Mouse (Mus musculus) CH12F3 (cell line): Measurements from ENCODE around the gene Mip.
"Not testable (repeated sequence)": the region's sequence is repeated elsewhere in the genome, so short reads cannot be mapped to it uniquely, and the experiment has no call there.

ENCODE experiments used
- in situ Hi-C: fragments of 300-500 bp; cut with MboI; formaldehyde crosslinking; loops from 2 replicates; pipeline ENCODE4 v1.14.3; 2020; ENCODE audit warnings: low sequenced_read_pairs

Mip gene

DNA sequence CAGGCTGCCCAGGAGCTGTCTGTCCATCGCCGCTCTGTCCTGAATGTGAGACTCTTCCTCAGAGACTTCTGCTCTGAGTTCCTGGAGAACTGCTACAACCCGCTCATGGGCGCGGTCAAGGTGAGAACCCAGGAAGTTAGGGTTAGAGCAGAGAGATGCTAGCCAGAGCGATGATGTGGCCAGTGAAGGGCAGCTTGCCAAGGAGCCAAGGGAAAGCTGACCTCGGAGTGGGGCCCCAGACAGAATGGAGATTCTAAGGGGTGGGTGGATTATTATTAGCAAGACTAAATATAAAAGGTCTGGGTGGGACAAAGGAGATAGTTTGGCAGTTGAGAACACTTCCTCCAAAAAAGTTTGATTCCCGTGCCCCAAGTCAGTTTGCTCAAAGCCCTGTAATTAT lies 17.6 kb downstream of the Mip start:
- in situ Hi-C loops: no loop called here

DNA sequence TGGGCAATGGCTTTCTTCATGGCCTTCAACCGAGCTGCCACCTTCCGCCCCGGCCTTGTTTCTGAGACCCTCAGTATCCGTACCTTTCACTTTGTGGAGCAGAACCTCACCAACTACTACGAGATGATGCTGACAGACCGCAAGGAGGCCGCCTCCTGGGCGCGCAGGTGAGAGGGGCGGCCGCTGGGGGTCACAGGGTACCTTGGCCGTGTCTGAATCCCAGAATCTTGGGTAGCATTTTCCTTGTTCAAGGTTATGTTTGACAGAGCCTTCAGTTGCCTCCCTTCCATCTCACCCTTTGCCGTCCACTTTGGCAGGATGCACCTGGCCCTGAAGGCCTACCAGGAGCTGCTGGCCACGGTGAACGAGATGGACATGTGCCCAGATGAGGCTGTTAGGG lies 18.5 kb downstream of the Mip start:
- in situ Hi-C loops: no loop called here

DNA sequence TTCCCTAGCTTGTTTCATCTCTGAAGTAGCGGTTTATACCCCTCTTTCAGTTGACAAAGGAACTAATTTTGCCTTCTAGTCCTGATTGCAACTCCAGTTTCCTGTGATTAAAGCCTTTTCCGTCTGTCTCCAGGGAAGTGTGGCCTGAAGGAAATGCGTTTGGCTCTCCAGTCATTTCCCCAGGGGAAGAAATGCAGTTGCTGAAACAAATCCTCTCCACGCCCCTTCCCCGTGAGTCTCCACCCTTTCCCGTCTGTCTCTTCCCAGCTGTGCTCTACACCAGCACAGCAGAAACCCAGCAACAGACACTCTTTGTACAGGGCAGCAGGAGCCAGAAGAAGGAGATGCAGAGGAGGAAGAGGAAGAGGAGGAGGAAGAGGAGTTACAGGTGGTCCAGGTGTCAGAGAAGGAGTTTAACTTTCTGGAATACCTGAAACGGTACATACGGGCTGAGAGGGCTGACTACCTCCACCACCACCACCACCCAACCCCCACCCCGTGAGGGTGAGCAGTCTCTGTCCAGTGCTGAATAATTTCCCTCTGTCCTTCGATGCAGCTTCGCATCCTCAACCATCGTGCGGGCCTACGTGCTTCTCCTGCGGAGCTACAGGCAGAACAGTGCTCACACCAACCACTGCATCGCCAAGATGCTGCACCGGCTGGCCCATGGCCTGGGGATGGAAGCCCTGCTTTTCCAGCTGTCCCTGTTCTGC lies 21.5 kb downstream of the Mip start:
- in situ Hi-C loops: no loop called here

DNA sequence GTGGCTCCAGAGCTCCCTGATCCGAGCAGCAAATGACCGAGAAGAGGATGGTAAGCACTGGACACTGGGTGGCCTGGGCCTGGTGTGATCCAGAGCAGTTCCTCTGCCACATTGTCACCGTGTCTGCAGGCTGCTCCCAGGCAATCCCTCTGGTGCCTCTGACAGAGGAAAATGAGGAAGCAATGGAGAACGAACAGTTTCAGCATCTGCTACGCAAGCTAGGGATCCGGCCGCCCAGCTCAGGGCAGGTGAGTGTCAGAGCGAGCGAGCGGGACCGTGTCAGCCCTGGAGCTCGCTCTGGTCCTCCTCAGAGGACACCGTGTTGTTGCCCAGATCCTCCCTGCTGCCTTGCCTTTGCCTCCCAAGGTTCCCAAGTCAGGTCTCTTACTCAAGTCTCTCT lies 24.9 kb downstream of the Mip start:
- in situ Hi-C loops: no loop called here

DNA sequence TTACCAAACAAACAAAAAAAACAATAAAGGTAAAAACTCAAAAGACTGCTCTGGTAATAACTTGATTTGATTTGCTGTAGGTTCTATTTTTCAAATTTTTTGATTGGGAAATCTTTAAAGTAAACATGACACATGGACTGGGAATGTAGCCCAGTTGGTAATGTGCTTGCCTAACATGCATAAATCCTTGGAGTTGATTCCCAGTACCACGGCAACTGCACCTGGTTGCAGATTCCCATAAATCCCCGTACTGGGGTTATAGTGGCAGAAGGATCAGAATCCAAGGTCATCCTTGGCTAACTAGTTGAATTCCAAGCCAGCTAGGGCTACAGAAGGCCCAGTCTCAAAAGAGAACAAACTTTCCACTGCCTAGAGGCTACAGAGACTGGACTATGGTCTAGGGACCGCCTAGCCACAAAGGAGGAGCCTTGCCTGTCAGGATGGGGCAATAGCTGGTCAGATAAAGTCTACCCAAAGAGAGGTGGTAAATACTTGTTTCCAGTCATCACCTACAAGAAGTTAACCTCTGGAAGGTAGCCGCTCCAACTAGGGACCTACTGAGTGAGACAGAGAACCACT lies 28.1 kb downstream of the Mip start, which contains the start of gene Apon:
Gene Apon (plus strand): TSS at position 420 of the 579 bp plus-strand sequence.
- in situ Hi-C loops: no loop called here

DNA sequence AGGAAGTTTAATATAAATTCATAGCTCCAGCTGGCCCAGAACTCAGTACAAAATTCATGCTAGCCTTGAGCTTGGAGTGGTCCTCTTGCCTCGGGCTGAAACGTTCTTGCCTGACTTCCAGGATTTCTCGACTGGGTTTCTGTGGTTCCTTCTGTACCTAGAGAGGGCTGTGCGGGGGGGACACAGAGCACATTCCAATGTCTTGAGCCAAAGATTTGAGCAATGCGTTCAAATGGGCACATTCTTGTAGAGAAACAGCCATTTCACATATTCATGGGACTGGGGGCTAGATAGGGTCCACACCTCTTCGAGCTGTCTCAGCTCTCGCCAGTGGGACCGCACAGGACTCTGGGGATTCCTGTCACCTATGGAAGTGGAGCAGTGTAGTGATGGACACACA lies 30.3 kb downstream of the Mip start:
- in situ Hi-C loops: no loop called here

DNA sequence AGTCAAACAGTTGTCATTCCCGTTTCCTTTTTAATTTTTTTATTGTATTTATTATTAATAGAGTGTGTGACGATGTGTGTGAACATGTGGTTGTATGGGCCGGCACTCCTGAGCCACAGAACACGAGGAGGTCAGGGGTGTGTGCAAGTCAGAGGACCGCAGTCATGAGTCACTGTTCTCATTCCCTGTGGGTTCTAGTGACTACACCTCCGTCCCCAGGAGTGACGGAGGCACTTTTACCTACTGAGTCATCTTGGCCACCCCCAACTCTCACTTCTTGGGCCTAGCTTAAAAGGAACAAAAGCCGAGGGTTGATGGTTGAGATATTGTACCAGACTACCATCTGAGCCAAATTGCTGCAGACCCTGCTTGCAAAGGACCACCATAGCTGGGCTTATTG lies 30.7 kb downstream of the Mip start:
- in situ Hi-C loops: no loop called here

DNA sequence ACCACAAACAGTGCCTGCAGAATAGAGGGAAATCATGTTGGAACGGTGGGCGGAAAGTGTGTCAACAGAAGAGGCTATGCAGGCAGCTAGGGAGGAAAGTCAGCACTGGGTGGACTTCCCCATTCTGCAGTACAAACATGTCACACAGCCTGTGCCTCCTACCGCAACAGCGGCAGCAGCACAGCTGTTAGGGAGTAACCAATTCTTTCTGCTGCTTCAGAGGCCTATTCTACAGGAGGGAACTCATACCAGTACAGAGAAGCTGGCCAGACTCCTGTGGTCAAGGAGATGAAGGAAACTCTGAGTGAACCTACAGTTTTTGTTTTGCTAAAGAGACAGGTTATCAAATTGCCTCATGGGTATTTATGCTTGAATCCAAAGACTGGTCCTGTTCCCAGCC lies 33.3 kb downstream of the Mip start:
- in situ Hi-C loops: no loop called here

DNA sequence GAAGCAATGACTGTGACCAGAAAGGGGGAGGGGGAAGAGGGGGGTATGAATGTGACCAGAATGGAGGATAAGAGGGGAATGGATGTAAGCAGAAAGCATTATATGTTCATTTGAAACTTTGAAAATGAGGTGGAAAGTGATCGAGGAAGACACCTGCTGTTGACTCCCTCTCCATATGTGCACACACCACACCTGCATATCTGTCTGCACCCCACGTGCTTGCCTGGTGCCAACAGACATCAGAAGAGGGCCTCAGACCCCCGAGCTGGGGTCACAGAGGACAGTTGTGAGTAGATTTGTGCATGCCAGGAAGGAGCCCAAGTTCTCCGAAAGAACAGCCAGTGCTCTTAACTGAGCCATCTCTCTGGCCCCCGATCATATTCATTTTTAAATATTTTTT lies 34.3 kb downstream of the Mip start:
- in situ Hi-C loops: no loop called here

DNA sequence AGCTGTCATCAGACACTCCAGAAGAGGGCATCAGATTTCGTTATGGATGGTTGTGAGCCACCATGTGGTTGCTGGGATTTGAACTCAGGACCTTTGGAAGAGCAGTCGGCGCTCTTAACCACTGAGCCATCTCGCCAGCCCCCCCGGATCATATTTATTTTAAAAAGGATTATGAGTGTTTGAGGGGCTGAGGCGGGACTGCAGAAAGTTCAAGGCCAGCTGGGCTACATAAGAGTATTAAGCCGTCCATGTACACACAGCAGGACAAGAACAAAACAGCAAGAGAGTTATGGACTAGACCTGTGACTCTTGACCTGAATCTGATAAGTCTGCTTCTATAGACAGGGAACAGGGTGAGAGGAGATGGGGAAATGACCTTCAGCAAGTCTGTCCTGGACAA lies 34.7 kb downstream of the Mip start:
- in situ Hi-C loops: not testable (repeated sequence)

DNA sequence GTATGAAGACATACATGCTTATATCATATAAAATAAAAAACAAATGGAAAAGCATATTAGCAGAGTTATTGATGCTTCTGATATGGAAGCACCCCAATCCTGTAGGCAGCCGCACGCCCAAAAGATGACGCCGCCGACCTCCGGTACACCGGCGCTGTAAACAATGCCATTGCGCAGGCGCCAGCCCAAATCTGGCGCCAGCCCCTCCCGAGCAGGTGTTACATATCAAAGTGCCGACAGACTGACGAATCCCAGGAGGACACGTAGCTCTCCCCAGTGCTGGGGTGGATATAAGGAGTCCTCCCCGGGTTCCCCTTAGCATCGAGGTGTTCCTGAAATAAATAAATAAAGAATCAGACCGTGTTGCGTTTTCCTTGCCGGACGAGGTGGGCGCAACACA lies 36.7 kb downstream of the Mip start:
- in situ Hi-C loops: no loop called here

DNA sequence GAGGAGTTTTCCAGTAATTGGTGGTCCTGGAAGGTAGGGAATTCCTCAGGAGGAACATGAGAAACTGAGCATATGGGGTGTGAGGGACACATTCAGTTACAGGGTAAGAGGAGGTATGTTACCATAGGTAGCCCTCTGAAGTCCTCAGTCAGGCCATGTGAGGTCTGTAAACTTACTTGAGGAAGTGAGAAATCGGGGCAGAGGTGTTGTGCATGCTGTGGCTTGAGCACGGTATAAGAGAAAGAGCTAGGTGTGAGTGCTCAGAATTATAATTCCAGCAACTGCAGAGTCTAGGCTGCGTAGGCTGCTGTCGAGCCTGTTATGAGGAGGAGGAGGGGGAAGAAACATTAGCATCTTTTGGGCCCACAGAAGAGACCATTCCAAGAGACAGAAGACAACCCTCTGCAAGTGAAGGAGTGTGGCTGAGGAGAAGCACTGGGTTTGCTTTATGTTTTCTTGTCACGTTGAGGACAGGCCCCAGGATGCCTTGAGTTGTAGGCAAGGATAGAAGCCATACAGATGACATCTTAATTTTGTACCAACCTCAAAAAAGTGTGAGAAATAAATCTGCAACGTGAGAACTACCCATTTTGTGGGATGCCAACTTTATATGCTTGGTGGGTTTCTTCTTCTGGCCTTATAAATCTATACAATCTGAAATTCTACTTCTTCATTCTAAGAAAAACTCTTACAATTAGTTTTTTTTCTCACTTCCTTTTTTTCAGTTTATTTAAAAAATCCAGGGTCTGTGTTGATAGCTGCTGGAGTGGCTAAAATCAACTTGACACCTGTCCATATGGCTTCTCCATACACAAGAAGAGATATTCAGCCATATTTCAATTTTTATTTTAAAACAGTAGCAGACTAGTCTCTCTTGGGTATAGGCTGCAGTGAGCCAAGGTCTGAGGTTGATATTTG lies 38.0 kb downstream of the Mip start:
- in situ Hi-C loops: no loop called here

DNA sequence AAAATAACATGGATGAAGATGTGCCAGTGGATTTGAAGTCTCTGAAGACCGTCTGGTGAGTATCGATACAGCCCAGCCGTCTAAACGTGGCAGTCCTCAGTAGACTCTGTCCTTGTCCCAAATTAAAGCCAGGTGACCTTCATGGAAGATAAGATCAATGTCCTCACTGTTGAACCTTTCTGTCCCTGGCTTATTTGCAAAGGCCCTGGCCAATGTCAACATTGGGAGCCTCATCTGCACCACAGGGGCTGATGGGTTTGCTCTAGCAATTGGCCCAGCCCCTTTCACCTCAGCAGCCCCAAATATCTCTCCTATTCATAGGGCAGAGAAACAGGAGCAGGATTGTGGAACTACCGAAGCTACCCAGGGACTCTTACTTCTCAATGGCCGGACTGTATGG lies 42.7 kb downstream of the Mip start, which contains the start of gene Apof:
Gene Apof (plus strand): TSS at position 301 of the 400 bp plus-strand sequence.
- in situ Hi-C loops: no loop called here

DNA sequence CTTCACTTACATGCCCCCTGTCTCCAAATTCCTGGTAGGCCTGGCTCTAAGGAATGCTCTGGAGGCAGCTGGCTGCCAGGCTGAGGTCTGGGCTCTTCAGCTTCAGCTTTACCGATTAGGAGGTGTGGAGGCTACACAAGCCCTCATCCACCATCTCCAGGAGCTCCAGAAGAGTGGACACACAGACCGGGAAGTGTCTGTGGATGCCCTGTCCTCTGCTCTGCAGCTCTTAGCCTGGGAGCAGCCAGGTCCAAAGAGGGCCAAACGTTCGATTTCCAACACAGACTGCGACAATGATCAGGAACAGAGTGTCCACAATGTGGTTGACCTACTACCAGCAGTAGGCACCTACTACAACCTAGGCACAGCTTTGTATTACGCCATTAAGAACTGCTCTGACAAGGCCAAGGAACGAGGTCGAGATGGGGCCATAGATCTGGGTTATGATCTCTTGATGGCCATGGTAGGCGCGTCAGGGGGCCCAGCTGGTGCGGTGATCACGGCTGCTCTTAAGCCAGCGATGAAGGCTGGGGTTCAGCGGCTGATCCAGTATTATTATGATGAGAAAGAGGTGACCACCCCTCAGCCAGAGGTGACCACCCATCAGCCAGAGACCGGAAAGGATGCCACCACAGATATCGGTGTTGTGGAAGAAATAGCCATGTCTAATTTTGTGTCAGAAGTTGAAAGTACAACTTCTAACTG lies 43.7 kb downstream of the Mip start:
- in situ Hi-C loops: no loop called here

DNA sequence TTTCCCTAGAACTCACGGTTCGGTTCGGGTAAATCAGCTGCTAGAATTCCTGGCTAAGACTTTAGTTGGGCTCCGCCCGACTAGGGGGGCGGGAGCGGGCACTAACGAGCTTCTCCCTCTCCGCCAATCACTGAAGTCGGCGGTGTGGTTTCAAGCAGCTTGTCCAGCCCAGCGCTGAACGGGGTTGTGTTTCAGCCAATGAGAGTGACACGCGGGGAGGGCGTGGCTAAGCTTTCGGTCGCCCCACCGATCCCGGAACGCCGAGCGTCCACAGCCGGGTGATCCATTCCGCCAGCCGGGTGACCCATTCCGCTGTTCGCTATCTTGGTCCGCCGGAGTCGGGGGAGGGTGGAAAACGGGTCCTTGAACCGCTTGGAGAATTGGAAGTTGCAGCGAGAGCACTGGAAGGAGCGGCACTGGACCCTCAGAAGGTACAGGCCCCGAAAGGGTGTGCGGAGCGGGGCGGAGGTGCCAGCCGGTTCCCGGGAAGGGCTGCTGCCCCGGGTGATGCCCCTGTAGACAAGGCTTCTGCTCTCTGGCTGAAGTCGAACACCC lies 44.7 kb downstream of the Mip start, which contains the start of gene Stat2:
Gene Stat2 (plus strand): TSS at position 273 of the 555 bp plus-strand sequence.
- in situ Hi-C loops: no loop called here

DNA sequence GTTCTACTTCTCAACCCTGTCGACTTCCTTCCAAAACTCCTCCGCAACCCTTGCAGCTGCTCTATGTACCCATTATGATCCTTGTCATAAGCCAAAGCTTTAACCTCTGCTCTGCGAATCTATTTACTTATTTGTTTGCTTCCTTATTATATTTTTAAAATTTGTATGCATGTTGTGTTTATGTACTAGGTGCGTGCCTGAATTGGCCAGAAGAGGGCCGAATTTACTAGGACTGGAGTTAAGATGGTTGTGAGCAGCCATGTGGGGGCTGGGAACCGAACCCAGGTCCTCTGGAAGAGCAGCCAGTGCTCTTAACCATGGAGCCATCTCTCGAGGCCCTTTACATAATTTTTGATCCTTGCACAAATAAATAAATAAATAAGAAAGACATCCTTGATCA lies 45.2 kb downstream of the Mip start:
- in situ Hi-C loops: no loop called here

DNA sequence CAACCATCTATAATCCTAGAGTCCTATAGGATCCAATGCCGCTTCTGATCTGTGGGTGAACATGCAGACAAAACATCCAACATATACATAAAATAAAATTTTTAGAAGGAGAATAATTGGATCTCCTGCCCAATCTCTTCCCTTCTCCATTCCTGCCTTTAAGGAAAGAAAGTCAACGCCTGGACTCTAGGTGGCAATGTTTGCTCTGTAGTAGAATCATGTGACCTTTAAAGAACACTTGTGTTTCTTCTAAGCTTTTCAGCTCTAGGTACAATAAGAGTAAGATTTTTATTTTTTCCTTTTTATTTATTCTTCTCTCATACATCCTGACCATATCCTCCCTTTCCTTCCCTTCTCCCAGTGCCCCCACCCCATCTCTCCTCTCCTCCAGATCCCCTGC lies 46.2 kb downstream of the Mip start:
- in situ Hi-C loops: no loop called here

DNA sequence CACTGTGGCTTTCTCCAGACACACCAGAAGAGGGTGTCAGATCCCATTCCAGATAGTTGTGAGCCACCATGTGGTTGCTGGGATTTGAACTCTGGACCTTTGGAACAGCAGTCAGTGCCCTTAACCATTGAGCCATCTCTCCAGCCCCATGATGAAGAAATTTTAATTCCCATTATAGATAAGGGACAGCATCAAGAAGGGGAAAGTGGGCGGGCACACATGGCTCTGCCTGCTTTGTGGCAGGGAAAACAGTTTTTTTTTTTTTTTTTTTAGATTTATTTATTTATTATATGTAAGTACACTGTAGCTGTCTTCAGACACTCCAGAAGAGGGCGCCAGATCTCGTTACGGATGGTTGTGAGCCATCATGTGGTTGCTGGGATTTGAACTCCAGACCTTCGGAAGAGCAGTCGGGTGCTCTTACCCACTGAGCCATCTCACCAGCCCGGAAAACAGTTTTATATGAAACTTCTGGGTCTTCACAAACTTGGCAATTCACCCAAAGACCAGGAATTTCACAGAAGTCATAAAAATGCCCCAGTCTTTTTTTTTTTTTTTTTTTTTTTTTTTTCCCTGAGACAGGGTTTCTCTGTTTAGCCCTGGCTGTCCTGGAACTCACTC lies 47.3 kb downstream of the Mip start:
- in situ Hi-C loops: not testable (repeated sequence)

DNA sequence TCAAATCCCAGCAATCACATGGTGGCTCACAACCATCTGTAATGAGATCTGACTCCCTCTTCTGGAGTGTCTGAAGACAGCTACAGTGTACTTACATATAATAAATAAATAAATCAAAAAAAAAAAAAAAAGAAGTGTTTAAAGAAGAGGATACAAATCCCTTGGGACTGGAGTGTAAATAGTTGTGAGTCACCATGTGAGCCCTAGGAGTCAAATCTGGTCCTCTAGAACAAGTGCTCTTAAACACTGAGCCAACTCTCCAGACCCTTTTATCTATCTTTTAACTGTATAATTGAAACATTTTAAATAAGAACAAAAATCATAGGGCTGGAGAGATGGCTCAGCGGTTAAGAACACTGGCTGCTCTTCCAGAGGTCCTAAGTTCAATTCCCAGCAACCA lies 49.7 kb downstream of the Mip start:
- in situ Hi-C loops: not testable (repeated sequence)

DNA sequence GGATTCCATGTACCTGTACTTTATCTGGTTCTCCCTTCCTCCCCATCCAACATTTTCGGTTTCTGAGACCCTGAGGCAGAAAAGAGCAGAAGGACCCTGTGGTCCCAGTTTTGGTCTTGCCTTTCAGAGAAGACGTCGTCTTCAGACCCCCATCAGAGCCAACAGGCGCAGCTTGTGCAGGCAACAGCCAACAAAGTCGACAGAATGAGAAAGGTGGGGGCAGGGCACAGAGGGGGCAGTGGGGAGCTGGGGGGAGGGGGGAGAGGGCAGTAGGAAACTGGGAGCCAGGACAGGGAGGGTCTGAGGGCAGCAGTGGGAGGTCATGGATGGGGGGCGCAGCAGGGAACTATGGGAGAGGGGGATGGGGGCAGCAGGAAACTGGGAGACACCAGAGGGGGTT lies 52.5 kb downstream of the Mip start:
- in situ Hi-C loops: no loop called here
